Mouse (Mus musculus): ENCODE measurements around the gene Atp9a. TPM values are rescaled to one million over a fixed set of nuclear protein-coding genes. Genes with fewer than 3 reads are reported as not detected.
A peak's percentile ranks its signal among the peaks of the same experiment; 100 is the strongest.

The Atp9a gene
- polyA plus RNA-seq, 1 experiment = 41.6 TPM

DNA sequence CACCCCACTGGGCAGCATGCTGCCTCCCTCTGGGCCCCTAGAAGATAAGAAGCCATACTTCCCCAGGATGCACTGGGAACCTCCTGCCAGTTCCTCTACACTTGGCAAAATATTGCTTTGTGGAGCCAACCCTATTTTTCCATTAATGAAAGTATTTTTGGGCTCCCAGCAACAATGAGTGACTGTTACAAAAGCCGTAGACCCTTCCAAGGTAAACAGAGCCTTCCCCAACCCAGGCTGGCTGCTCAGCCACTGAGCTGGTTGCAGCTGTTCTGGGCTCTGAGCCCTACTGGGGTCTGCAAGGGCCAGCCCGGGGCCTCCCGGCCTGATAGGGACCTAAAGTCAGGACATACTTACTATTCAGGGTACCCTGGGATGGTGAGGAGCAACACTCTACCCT lies 131.3 kb downstream of the Atp9a start:
- H3K4me3 ChIP-seq = no peak overlapping the region
- no peaks in the 10 kb centered on the region for H3K79me2 ChIP-seq (ENCODE audit: control insufficient read depth, insufficient read depth)
- H3K36me3 ChIP-seq (ENCODE audit: control insufficient read depth, insufficient read depth) = no peaks in the 10 kb centered on the region
- no peak for TF ChIP-seq TCF3 (IDR thresholded peaks at IDR 0.05; ENCODE audit: insufficient read length, low read depth)
- peak in 1 of 3 experiments; percentile 59 for TF ChIP-seq MYOG (IDR thresholded peaks at IDR 0.05; ENCODE audit: control insufficient read depth in 1 of 3, insufficient read depth in 1 of 3, insufficient read length in 2 of 3, low read depth in 2 of 3)
- no peak for TF ChIP-seq TCF12 (IDR thresholded peaks at IDR 0.05; ENCODE audit: insufficient read depth, poor library complexity, severe bottlenecking)
- no peak for TF ChIP-seq E2F4 (IDR thresholded peaks at IDR 0.05; ENCODE audit: insufficient read depth)
- TF ChIP-seq POLR2A (IDR thresholded peaks at IDR 0.05; ENCODE audit: insufficient read length, low read depth) = no peak
- TF ChIP-seq USF1 (IDR thresholded peaks at IDR 0.05; ENCODE audit: low read depth) = no peak
- TF ChIP-seq POLR2AphosphoS2 (IDR thresholded peaks at IDR 0.05; ENCODE audit: insufficient read length, low read depth) = no peak
- TF ChIP-seq MYOD1 (IDR thresholded peaks at IDR 0.05; ENCODE audit: control insufficient read depth in 1 of 3, insufficient read length in 2 of 3, low read depth in 2 of 3) = peak in 2 of 3 experiments; percentile 46 to 72
- no peaks in the 10 kb centered on the region for H3K27me3 ChIP-seq (ENCODE audit: control insufficient read depth, insufficient read depth, insufficient read length)
- no peak overlapping the region for H3ac ChIP-seq (ENCODE audit: control insufficient read depth, insufficient read length)
- H3K4me2 ChIP-seq (ENCODE audit: low read depth) = no peak overlapping the region

DNA sequence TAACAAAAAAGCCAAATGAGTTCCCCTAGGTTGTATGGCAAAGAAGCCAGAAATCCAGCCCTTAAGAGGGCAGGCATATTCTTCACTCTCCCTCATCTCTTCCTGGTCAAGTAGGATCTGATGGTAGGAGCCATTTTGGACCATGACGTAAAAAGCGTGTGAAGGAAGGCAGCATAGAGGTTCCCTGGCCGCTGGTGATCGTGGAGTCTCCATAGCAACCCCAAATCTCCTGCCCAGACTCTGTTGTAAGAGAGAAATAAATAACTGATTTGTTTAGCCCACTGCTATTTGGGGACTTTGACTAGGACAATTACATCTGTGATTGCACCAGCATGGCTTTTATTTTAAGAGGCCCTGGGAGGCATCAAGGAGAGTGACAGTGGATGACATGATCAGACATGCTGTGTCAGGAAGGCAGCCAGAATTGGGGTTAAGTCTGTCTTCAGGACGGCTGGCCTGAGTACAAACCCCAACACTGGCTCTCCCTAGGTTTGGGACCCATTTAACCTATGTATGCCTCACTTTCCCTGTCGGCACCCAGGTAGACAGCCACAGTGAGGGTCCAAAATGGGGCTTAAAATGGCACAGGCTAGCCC lies 132.5 kb downstream of the Atp9a start:
- Histone ChIP-seq H3K36me3 (ENCODE audit: control insufficient read depth, insufficient read depth) (no peaks in the 10 kb centered on the region), H3ac (ENCODE audit: control insufficient read depth, insufficient read length) (no peak overlapping the region), H3K4me2 (ENCODE audit: low read depth) (no peak overlapping the region), H3K4me3 (no peak overlapping the region), H3K79me2 (ENCODE audit: control insufficient read depth, insufficient read depth) (no peaks in the 10 kb centered on the region), H3K27me3 (ENCODE audit: control insufficient read depth, insufficient read depth, insufficient read length) (no peaks in the 10 kb centered on the region)
- TF ChIP-seq E2F4 (IDR thresholded peaks at IDR 0.05; ENCODE audit: insufficient read depth) (no peak), REST (IDR thresholded peaks at IDR 0.05; ENCODE audit: insufficient read depth, insufficient read length) (no peak), TCF3 (IDR thresholded peaks at IDR 0.05; ENCODE audit: insufficient read length, low read depth) (no peak), TCF12 (IDR thresholded peaks at IDR 0.05; ENCODE audit: insufficient read depth, poor library complexity, severe bottlenecking) (no peak)

DNA sequence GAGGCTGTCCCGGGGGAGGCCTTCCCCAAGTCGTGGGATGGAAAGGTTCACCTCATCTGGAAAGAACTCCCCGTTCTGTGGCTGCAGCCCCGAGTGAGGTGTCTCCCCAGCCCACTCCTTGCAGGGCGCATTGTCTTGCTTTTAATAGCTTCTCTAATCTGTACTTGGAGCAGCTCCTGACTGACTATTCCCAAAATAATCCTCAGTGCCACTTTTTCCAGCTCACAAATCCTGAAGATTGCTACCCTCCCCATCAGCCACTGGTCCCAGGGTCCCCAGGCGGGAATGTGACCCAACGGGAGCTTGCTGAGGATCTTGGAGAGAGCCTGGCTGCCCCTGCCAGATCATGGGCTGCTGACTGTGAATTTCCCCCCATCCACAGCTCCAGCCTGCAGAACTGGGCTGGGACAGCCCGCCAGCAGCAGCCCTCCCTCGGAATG lies 134.1 kb downstream of the Atp9a start:
- H3K27me3 ChIP-seq (ENCODE audit: control insufficient read depth, insufficient read depth, insufficient read length) = no peaks in the 10 kb centered on the region
- H3K4me3 ChIP-seq = no peak overlapping the region
- no peak for TF ChIP-seq POLR2AphosphoS2 (IDR thresholded peaks at IDR 0.05; ENCODE audit: insufficient read length, low read depth)
- TF ChIP-seq MYOD1 (IDR thresholded peaks at IDR 0.05; ENCODE audit: control insufficient read depth in 1 of 3, insufficient read length in 2 of 3, low read depth in 2 of 3) = no peak
- no peak for TF ChIP-seq MYOG (IDR thresholded peaks at IDR 0.05; ENCODE audit: control insufficient read depth in 1 of 3, insufficient read depth in 1 of 3, insufficient read length in 2 of 3, low read depth in 2 of 3)
- no peak for TF ChIP-seq USF1 (IDR thresholded peaks at IDR 0.05; ENCODE audit: low read depth)
- TF ChIP-seq E2F4 (IDR thresholded peaks at IDR 0.05; ENCODE audit: insufficient read depth) = no peak
- TF ChIP-seq TCF12 (IDR thresholded peaks at IDR 0.05; ENCODE audit: insufficient read depth, poor library complexity, severe bottlenecking) = no peak
- TF ChIP-seq TCF3 (IDR thresholded peaks at IDR 0.05; ENCODE audit: insufficient read length, low read depth) = no peak
- no peak for TF ChIP-seq CEBPB (IDR thresholded peaks at IDR 0.05; ENCODE audit: insufficient read depth, poor library complexity, severe bottlenecking)
- TF ChIP-seq POLR2A (IDR thresholded peaks at IDR 0.05; ENCODE audit: insufficient read length, low read depth) = no peak
- no peak for TF ChIP-seq SRF (IDR thresholded peaks at IDR 0.05; ENCODE audit: control insufficient read depth, insufficient read length, low read depth)
- no peak for TF ChIP-seq REST (IDR thresholded peaks at IDR 0.05; ENCODE audit: insufficient read depth, insufficient read length)
- no peak for TF ChIP-seq MAX (IDR thresholded peaks at IDR 0.05; ENCODE audit: low read depth)
- H3K4me2 ChIP-seq (ENCODE audit: low read depth) = no peak overlapping the region
- no peak overlapping the region for H3ac ChIP-seq (ENCODE audit: control insufficient read depth, insufficient read length)
- no peaks in the 10 kb centered on the region for H3K36me3 ChIP-seq (ENCODE audit: control insufficient read depth, insufficient read depth)
- H3K79me2 ChIP-seq (ENCODE audit: control insufficient read depth, insufficient read depth) = no peaks in the 10 kb centered on the region

DNA sequence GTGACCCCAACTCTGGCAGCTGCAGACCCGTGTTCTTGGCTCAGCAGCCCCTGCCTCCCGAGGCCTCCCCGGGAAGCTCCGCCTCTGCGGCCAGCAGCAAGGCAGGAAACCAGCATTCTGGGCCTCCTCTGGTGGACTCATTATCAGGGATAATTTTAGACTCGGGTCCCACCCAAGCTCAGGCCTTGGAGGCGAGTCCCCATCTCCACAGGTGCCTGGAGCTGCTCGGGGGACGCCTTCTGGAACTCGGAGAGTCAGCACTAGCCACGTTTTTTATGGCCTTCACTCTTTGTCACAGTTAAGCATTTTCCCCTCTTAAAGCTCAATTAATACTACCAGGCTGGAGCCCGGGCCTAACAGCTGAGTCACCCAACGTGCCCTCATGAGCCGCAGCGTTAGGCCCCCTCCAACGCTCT lies 137.5 kb downstream of the Atp9a start:
- H3ac ChIP-seq (ENCODE audit: control insufficient read depth, insufficient read length) = no peak overlapping the region
- no peaks in the 10 kb centered on the region for H3K36me3 ChIP-seq (ENCODE audit: control insufficient read depth, insufficient read depth)
- H3K4me2 ChIP-seq (ENCODE audit: low read depth) = peak overlapping the region; percentile 34
- no peak for TF ChIP-seq MAX (IDR thresholded peaks at IDR 0.05; ENCODE audit: low read depth)
- TF ChIP-seq MYOG (IDR thresholded peaks at IDR 0.05; ENCODE audit: control insufficient read depth in 1 of 3, insufficient read depth in 1 of 3, insufficient read length in 2 of 3, low read depth in 2 of 3) = peak in 1 of 3 experiments; percentile 41
- no peaks in the 10 kb centered on the region for H3K27me3 ChIP-seq (ENCODE audit: control insufficient read depth, insufficient read depth, insufficient read length)
- no peak overlapping the region for H3K4me3 ChIP-seq
- H3K79me2 ChIP-seq (ENCODE audit: control insufficient read depth, insufficient read depth) = no peaks in the 10 kb centered on the region

DNA sequence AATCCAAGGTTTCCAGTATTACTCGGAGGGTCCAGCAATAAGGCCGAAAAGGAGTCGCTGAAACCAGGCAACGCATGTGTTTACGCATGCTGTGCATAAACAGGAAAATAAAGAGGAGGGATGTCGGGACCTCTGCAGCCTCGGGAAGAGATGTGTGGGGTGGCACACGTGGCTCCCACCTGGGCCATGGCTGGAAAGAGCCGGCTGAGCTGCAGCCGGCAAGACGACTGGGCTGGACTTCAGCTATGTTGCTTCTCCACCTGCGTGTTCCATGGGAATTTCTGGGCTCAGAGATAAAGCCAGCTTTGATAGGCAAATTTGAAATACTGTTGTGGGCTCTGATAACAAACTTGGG lies 139.8 kb downstream of the Atp9a start:
- H3K4me2 ChIP-seq (ENCODE audit: low read depth) = peak overlapping the region; percentile 94
- no peak overlapping the region for H3ac ChIP-seq (ENCODE audit: control insufficient read depth, insufficient read length)
- H3K79me2 ChIP-seq (ENCODE audit: control insufficient read depth, insufficient read depth) = no peaks in the 10 kb centered on the region
- TF ChIP-seq MYOD1 (IDR thresholded peaks at IDR 0.05; ENCODE audit: control insufficient read depth in 1 of 3, insufficient read length in 2 of 3, low read depth in 2 of 3) = no peak
- TF ChIP-seq POLR2AphosphoS2 (IDR thresholded peaks at IDR 0.05; ENCODE audit: insufficient read length, low read depth) = no peak
- TF ChIP-seq TCF3 (IDR thresholded peaks at IDR 0.05; ENCODE audit: insufficient read length, low read depth) = no peak
- TF ChIP-seq MAX (IDR thresholded peaks at IDR 0.05; ENCODE audit: low read depth) = no peak
- no peak for TF ChIP-seq USF1 (IDR thresholded peaks at IDR 0.05; ENCODE audit: low read depth)
- no peak for TF ChIP-seq TCF12 (IDR thresholded peaks at IDR 0.05; ENCODE audit: insufficient read depth, poor library complexity, severe bottlenecking)
- no peak for TF ChIP-seq POLR2A (IDR thresholded peaks at IDR 0.05; ENCODE audit: insufficient read length, low read depth)
- no peaks in the 10 kb centered on the region for H3K27me3 ChIP-seq (ENCODE audit: control insufficient read depth, insufficient read depth, insufficient read length)
- H3K36me3 ChIP-seq (ENCODE audit: control insufficient read depth, insufficient read depth) = no peaks in the 10 kb centered on the region
- peak overlapping the region; percentile 20 for H3K4me3 ChIP-seq

Measured in myocyte (in vitro differentiated cells).